Mouse (Mus musculus): ENCODE measurements at regions not wholly inside any gene's neighbourhood (a gene's known extent, or its start where the extent isn't known, plus 50 kb on each side); places are given as distances from the start of the nearest gene placed in this dataset.

- TF ChIP-seq CTCF (IDR thresholded peaks at IDR 0.05; ENCODE audit: low read depth), result no peak
- TF ChIP-seq EP300 (IDR thresholded peaks at IDR 0.05; ENCODE audit: low read depth), result no peak
These were observed 52.9 kb upstream of the Slc1a1 start for GRCm38 (mm10) chr19:28781971-28782370.
